Mouse (Mus musculus) heart, postnatal 10 days (tissue): Measurements from ENCODE around the gene Pemt. TPM values are rescaled to one million over a fixed set of nuclear protein-coding genes. Genes with fewer than 3 reads are reported as not detected.

Experiments
- total RNA-seq, 2 experiments: library from RNA; stranded (reverse); gene quantifications; 2 replicates each; pipeline ENCODE4 v1.2.3; 2021

The Pemt gene
- total RNA-seq, 2 experiments from 2014 or later = 0.77 to 2.5 TPM

Other genes with a start within 250 kb of the Pemt start
- 10 to 100 TPM; 33.6 to 38.1 TPM for gene Flcn, start 236.5 kb downstream of the Pemt start, total RNA-seq
- gene Nt5m, start 207.0 kb downstream of the Pemt start, total RNA-seq = 10 to 100 TPM; 27.3 to 27.4 TPM
- gene Cops3, start 206.7 kb downstream of the Pemt start, total RNA-seq = 10 to 100 TPM; 71.3 to 71.9 TPM
- 10 to 100 TPM; 24.3 to 24.4 TPM for gene Med9, start 98.3 kb downstream of the Pemt start, total RNA-seq
- gene Rasd1, start 81.5 kb downstream of the Pemt start, total RNA-seq = 10 to 100 TPM in 1 of 2 experiments, 1 to 10 TPM in 1; 7.3 to 12.4 TPM
- gene Rai1, start 58.5 kb upstream of the Pemt start, total RNA-seq = 10 to 100 TPM; 44.6 to 45.7 TPM
- 10 to 100 TPM; 40.2 to 42.6 TPM for gene Srebf1, start 176.1 kb upstream of the Pemt start, total RNA-seq